Mouse (Mus musculus) thymus, postnatal 36 days (tissue): ENCODE results near the gene Tspan11.

Source experiments
- DNase-seq, 2 experiments: peaks; one replicate each; pipeline ENCODE4 v3.0.0; 2022; ENCODE audit warnings: mixed read lengths in 2 of 2

Gene Tspan11

GRCm38 (mm10) chr6:127879472-127879871 is 7.9 kb upstream of the Tspan11 start:
- DNase-seq = no peak

GRCm38 (mm10) chr6:127886916-127887315 is 473 bp upstream of the Tspan11 start:
- DNase-seq = no peak

DNA sequence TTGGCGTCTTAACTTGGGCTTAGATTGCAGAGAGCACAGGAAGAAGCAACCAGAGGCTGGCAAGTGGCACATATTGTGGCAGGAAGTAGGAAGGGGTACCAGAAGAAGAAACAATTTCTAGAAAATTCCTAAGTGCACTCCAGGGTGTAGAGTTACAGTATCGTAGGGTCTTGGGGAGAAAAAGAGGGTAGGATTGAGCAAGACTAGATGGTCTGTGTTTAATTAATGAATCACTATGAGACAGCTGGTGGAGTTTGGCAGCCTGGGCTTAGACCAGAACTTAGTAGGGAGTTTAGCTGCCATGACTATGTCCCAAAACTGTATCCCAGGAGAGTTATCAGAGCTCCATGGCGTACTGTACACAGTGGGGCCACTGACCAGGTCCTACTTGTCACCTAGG is 1.2 kb downstream of the Tspan11 start:
- no peak for DNase-seq

GRCm38 (mm10) chr6:127893611-127894010 is 6.2 kb downstream of the Tspan11 start:
- DNase-seq = no peak

GRCm38 (mm10) chr6:127894999-127895398 is 7.6 kb downstream of the Tspan11 start:
- DNase-seq = no peak

DNA sequence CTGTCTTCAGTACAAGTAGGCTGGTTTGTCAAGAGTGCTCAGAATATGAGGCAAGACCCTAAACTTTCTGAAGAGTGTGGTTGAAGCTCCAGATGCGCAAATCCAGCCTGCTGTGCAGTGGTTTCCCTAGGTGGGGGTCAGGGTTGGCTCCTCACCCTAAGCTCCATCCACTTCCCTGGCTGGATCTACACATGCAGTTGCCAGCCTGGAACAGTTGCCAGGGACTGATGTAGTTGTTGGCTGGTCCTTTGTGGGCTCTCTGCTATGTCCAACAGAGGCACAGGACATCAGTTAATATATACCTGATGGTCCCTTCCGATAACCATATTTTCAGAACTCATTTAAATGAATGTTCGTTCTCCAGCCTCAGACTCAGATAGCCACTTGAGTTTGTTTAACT is 9.0 kb downstream of the Tspan11 start:
- DNase-seq = no peak

GRCm38 (mm10) chr6:127897342-127897741 is 10.0 kb downstream of the Tspan11 start:
- DNase-seq = no peak

DNA sequence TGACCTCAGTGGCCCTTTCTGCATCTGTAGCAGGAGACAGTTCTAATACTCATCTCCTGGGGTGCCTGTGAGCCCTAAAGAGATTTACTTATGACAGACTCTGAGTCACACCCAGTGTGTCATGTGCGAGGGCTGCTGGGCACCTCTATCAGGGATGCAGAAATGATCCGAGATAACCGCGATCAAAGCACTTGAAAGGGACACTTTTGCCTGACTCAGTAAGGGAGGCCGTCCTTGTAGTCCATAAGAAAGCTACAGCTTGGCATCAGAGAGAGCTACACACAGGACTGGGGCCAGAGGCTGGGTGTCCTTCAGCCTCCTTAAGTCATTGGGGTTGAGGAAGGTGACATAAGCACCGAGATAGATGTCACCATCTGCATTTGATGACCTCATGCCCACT is 12.7 kb downstream of the Tspan11 start:
- DNase-seq = no peak

- no peak for DNase-seq
Measured at GRCm38 (mm10) chr6:127901261-127901660, 13.9 kb downstream of the Tspan11 start.

- DNase-seq = no peak
Measured at GRCm38 (mm10) chr6:127901669-127902068, 14.3 kb downstream of the Tspan11 start.

DNA sequence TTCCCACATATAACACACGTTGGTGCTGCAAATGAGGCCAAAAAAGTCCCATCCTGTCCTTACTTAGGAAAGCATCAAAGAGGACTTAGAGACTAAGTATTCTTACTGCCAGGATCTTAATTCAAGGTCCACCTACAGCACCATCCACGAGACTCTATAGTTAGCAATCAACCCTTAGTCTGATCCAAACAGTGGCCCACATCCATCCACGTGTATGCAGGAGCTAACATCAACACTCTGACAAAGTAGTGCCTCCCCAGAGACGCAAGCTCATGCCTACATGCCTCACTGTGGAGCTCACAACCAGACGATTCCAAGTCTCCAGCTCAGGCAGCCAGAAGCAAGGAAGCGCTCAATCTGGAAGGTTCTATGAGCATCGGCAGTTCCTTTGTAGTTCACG is 15.2 kb downstream of the Tspan11 start:
- no peak for DNase-seq

DNA sequence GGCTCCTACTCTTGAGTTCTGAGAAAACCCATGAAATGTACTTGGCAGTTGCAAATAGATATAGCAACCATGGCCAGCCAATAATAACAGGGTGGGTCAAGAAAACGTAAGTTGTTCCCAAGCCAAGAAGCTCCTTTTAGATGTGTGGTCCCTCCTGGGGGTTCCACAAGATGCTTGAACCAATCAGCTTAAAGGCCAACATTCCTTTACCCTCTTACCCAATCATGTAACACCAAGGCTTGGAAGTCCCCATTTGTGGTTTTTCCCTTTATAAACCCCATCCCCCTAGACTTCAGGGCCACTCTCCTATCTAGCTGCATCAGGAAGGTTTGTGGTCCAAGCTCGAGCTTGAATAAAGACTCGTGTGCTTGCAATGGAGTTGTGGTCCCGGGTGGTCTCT is 23.2 kb downstream of the Tspan11 start:
- DNase-seq = no peak

DNA sequence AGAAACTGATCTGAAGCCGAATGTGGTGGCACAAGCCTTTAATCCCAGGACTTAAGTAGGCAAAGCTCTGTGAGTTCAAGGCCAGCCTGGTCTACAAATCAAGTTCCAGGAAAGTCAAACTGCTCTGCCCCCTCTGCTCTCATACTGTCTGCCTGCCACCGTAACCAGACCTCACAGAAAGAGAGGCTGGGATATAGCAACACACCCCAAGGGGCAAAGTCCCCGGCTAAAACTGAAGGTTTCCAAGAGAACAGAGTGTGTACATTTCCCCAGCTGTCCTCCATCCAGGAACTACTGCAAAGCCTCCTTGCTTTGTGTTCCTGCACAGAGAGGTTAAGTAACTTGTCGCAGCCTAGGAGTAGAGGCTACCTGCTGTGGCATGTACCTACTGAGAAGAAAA is 24.3 kb downstream of the Tspan11 start:
- no peak for DNase-seq

GRCm38 (mm10) chr6:127912938-127913337 is 25.5 kb downstream of the Tspan11 start:
- DNase-seq = no peak

DNA sequence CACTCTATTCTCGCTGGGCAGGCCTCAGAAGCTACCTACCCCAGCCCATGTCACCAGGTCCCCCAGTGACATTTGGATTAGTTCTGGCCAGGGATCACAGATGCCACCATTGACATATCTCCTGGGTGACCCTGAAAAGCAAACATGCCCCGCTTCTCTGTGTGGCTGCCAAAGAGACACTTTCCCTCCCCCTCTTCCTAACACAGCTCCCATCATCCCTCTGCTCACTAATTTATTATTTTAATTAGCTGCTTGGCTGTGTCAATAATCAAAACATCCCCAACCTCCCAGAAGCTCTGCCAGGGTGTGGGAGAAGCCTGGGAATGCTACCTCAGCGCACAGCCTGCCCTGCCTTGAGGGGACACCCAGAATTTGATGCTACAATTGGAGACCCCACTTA is 29.6 kb downstream of the Tspan11 start:
- DNase-seq = no peak

DNA sequence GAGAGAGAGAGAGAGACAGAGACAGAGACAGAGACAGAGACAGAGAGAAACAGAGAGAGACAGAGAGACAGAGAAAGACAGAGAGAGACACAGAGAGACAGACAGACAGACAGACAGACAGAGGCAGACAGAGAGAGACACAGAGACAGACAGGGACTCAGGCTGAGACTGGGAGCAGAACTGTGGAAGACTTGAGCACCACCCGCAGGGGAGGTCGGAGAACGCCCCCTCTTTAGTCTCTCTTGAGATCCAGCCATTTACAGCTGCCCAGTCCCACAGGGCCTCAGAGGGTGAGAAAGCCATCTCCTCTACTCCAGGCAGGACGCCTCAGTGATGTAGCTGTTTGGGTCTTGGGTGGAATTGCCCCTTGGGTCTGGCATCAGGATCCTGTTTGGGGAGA is 30.3 kb downstream of the Tspan11 start:
- DNase-seq = no peak

- no peak for DNase-seq
Measured at GRCm38 (mm10) chr6:127919491-127919890, 32.1 kb downstream of the Tspan11 start.

DNA sequence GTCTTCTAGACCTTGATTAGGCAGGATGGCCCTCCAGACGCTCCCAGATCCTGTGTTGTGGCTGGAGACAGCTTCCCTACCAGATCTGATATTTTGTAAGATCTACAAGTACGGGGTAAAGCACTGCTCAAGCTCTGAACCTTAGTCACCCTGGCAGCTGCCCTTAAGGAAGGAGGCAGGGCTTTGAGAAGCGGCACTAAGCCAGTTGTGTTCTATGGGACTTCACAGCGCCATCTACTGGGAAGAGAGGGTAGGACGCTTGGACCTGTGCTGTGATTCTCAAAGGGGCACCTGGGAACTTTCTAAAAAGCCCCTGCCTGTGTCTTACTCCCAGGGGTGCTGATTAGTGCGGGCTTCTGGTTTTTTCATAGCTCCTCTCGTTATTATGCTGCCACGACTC is 33.3 kb downstream of the Tspan11 start:
- peak; percentile 40 to 48 for DNase-seq

DNA sequence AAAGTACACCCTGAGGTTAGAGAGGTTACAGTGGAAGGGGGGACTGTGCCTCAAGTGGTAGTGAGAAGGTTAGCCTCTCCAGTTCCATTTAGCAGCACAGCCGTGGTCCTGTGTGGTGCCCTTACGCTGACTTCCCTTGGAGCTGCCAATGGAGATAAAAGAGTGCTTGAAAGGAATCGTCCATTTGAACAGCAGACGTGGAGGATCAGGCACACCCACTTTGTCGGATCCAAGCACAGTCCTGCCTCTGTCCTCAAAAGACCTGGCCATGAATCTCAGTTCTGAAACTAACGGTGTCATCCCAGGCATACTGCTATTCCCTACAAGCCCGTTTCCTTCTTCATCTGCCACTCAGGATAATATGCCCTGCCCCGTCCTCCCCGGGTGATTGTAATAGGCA is 34.6 kb downstream of the Tspan11 start:
- no peak for DNase-seq

DNA sequence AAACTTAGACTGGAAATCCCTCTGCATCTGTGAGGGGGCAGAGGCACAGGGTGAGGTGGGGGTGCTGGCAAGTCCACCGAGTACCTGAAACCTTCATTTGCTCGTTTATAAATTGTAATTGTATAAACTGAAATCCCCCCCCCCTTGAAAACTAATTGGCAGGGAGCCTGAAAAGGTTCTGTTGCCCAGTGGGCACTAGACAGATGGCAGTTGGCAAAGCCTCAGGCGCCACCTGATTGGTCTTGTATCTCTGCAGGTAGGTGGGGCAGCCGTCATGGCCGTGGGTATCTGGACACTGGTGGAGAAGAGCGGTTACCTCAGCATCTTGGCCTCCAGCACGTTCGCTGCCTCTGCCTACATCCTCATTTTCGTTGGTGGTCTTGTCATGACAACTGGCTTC is 35.9 kb downstream of the Tspan11 start:
- DNase-seq = no peak

DNA sequence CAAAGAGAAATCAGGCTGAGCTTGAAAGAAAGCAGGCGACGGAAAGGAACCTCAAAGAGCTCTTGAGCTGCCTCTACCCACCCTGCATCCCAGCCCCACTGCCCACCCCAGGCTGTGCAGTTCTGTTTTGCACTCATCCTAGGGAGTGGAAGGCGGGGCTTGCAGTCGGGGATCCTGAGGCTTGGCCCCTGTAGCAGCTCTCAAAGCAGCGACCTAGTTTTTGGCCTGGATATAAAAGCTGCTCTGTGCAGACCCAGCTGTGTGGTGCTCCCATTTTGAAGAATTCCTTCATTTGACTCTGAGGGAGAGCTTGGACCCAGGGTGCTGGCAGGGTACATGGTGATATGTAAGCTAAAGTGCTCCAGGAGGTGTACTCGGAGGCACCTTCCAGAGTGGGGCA is 37.4 kb downstream of the Tspan11 start:
- DNase-seq = no peak

DNA sequence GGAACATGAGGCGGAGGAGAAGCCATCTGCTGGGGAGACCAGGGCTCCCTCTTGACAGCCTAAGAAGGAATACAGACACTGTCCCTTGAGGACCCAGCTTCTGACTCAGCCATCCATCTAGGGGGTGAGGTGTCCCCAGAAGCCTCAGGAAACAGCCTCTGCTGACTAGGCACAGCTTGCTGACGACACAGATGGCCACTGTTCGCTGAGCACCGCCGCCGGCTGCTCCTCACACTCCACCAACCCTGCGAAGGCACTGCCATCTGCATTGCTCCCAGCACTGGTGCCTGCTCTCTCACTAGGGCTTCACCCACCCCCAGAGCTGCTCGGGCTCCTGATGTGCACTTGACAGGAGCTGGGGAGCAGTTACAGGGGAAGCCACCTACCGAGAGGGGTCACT is 38.5 kb downstream of the Tspan11 start:
- DNase-seq = no peak

DNA sequence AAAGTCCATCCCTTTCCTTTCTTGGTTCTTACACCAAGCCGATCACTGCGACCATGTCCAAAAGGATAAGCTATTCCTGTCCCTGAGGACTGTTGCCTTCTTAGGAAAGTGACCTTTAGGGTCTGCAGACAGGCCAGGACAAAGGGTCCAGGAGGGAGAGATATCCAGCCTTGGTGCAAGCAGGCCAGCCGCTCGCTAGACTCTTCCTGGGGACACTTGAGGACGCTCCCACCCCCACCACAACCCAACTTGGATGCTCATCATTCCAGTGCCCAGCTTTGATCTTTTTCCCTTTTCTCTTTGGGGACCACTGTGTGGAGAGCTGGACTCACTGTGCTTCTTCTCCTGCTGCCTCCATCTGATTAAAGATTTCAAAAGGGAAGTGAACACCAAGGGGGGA is 41.3 kb downstream of the Tspan11 start:
- no peak for DNase-seq

DNA sequence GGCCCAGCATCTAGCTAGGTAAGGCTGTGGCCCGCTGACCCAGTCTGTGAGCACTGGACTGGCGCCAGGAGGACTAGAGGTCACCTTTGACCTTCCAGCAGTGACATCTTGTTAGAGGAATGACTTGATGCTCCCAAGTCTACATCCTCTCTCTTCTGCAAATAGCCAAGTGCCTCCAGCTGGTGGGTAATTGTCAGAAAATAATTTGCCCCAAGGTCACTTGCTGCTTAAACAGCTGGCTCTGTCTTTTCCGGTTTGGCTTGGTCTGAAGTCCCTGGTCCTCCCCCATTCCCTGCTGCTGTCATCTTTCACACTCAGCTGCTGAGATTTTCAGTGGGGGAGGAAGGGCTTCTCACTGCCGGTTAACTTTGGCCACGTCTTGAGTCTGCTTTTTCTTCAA is 45.3 kb downstream of the Tspan11 start:
- no peak for DNase-seq

DNA sequence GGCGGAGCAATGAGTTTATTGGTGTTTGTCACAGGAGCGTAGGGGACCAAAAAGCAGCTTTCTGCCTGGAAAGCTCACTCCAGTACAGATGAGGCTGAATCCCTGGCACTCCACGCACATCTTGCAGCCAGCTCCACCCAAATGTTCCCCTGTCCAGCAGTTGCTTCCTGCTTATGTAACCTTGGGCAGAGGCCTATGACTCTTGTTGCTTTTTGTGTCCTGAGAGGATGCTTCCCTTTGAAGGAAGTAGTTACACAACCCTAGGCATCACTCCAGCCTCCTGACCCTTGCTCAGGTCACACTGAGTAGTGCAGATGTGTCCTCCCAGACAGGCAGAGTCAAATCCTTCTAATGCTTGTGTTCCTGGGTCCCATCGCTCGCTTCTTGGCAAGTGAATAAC is 46.5 kb downstream of the Tspan11 start:
- no peak for DNase-seq

GRCm38 (mm10) chr6:127935105-127935504 is 47.7 kb downstream of the Tspan11 start:
- DNase-seq = no peak
